Mouse (Mus musculus): Measurements from ENCODE around the gene Tmem92.

Gene Tmem92

GRCm38 (mm10) chr11:94727306-94727705 is 55.2 kb downstream of the Tmem92 start:
- DNase-seq = no peak
